Mouse (Mus musculus): ENCODE results near the gene Cacna1e. TPM values are rescaled to one million over a fixed set of nuclear protein-coding genes. Genes with fewer than 3 reads are reported as not detected.

Gene Cacna1e
- total RNA-seq, 2 experiments from 2014 or later: 227 to 237 TPM

DNA sequence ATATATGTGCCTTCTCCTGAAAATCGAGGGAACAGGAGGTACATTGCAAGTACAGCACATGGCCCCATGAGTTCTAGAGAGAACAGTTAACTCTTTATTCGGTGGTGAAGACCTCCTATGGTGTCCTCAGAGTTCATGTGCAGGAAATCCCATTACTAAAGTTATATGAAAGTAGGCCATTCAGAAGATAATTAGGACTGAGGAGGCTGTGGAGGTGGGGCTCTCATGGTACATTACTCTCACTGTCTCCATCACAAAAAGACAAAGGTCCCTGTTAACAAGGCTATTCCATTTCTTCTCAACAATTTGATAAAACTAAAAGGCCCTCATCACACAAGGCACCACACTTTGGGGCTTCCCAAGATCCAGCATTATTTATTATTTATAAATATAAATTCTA lies 475.2 kb downstream of the Cacna1e start:
- no peak for DNase-seq (ENCODE audit: low spot score in 2 of 2)

DNA sequence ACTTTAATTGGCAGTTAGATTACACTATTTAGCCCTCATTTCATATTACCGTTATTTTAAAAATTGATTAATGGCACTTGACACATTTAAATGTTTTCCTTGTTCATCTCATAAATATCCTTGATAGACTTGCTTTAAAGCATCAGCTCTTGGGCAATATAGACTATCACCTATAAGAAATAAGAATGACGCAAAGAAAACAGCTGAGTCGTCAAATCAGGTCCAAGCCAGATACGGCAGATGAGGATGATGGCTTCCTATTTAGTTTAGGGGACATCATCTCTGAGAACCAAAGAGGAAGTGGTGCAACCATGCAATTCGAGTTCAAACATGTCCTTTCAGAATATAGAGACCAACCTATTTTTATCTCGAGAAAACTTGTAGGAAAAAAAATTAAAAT lies 492.3 kb downstream of the Cacna1e start:
- TF ChIP-seq CTCF (conservative IDR thresholded peaks at IDR 0.05): no peak
- no peak for DNase-seq (ENCODE audit: low spot score in 2 of 2)
- Histone ChIP-seq H3K4me3 (no peak overlapping the region), H3K27ac (no peak overlapping the region)

More for the DNA sequence above, 475.2 kb downstream of the Cacna1e start:
- Histone ChIP-seq H3K27ac (no peak overlapping the region), H3K4me3 (no peak overlapping the region)
- TF ChIP-seq CTCF (conservative IDR thresholded peaks at IDR 0.05): no peak

Other genes starting within 250 kb of the Cacna1e start
- gene Ier5, start 215.1 kb upstream of the Cacna1e start, total RNA-seq (2021): 10 to 100 TPM; 26.5 to 28.1 TPM